In the genomic region with DNA sequence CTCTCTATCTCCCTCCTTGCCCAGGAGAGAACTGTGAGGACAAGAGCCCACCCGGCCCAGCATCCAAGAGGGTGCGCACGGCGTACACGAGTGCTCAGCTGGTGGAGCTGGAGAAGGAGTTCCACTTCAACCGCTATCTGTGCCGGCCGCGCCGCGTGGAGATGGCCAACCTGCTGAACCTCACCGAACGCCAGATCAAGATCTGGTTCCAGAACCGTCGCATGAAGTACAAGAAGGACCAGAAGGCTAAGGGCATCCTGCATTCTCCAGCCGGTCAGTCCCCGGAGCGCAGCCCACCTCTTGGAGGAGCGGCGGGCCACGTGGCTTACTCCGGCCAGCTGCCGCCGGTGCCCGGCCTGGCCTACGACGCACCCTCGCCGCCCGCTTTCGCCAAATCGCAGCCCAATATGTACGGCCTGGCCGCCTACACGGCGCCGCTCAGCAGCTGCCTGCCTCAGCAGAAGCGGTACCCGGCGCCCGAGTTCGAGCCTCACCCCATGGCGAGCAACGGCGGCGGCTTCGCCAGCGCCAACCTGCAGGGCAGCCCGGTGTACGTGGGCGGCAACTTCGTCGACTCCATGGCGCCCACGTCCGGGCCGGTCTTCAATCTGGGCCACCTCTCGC, we compare ENCODE assay signal across 13 mouse cellular contexts. TPM values are rescaled to one million over a fixed set of nuclear protein-coding genes. Genes with fewer than 3 reads are reported as not detected.
DNase-seq lines count a peak whose midpoint lies in the region; ATAC-seq and TF ChIP-seq lines count a peak whose summit lies in the region.
"Had no signal": no experiment of that assay in that cellular context is flagged by ENCODE, and none has a peak within 500 bp of the region (broad histone marks: within the 10 kb centered on the region; RNA-seq: fewer than 3 reads in every experiment).

No protein-coding gene starts in this region.

- WGBS in forebrain, embryonic 15.5 days, result 1% methylated on average over 58 of the region's 58 CpGs
- WGBS in forebrain, embryonic 13.5 days, result under 1% methylated on average over 58 of the region's 58 CpGs
- under 1% methylated on average over 58 of the region's 58 CpGs for WGBS in midbrain, embryonic 10.5 days
- WGBS in midbrain, embryonic 15.5 days, result 1% methylated on average over 58 of the region's 58 CpGs
- 15% methylated on average over 58 of the region's 58 CpGs for WGBS in intestine, embryonic 16.5 days
- WGBS in stomach, embryonic 16.5 days, result 3% methylated on average over 58 of the region's 58 CpGs

- no peaks in the 10 kb centered on the region for H3K9me3 ChIP-seq in forebrain, embryonic 15.5 days
- no peaks in the 10 kb centered on the region for H3K9me3 ChIP-seq in forebrain, embryonic 13.5 days (replicated peaks)
- H3K9me3 ChIP-seq in midbrain, embryonic 10.5 days (replicated peaks), result no peaks in the 10 kb centered on the region
- no peaks in the 10 kb centered on the region for H3K9me3 ChIP-seq in midbrain, embryonic 15.5 days
- no peaks in the 10 kb centered on the region for H3K9me3 ChIP-seq in intestine, embryonic 16.5 days (ENCODE audit: control insufficient read depth, low read length)
- no peaks in the 10 kb centered on the region for H3K9me3 ChIP-seq in stomach, embryonic 16.5 days (replicated peaks; ENCODE audit: control insufficient read depth, low read length)
- H3K9me3 ChIP-seq: liver, embryonic 13.5 days had no signal

- ATAC-seq in forebrain, embryonic 15.5 days (replicated peaks), result no peak
- ATAC-seq in forebrain, embryonic 13.5 days, result no peak
- no peak for ATAC-seq in midbrain, embryonic 15.5 days (replicated peaks)
- ATAC-seq in intestine, embryonic 16.5 days, result no peak
- no peak for ATAC-seq in stomach, embryonic 16.5 days (ENCODE audit: insufficient read depth, low FRiP score)

- H3K9ac ChIP-seq in forebrain, embryonic 15.5 days (replicated peaks), result no peak overlapping the region
- no peak overlapping the region for H3K9ac ChIP-seq in forebrain, embryonic 13.5 days
- no peak overlapping the region for H3K9ac ChIP-seq in midbrain, embryonic 15.5 days
- H3K9ac ChIP-seq in intestine, embryonic 16.5 days (ENCODE audit: low read depth, low read length), result peak overlapping the region; percentile 31
- H3K9ac ChIP-seq in stomach, embryonic 16.5 days (ENCODE audit: low read length), result peak overlapping the region; percentile 36; the same call in 1 of the 2 replicates
- H3K9ac ChIP-seq: liver, embryonic 13.5 days had no signal

- H3K4me2 ChIP-seq in forebrain, embryonic 15.5 days (replicated peaks), result no peak overlapping the region
- no peak overlapping the region for H3K4me2 ChIP-seq in forebrain, embryonic 13.5 days
- H3K4me2 ChIP-seq in midbrain, embryonic 15.5 days, result no peak overlapping the region
- 0 out of 2 replicates have a peak overlapping the region, but pooled peaks have one; percentile 2 for H3K4me2 ChIP-seq in intestine, embryonic 16.5 days (ENCODE audit: low read depth, low read length)
- H3K4me2 ChIP-seq in stomach, embryonic 16.5 days (ENCODE audit: low read depth, low read length), result peak overlapping the region; percentile 21
- H3K4me2 ChIP-seq: liver, embryonic 13.5 days had no signal

- no peak for TF ChIP-seq CTCF in layer of hippocampus, adult 2 months (conservative IDR thresholded peaks at IDR 0.05)

- peaks cover 98% of the 10 kb centered on the region for H3K27me3 ChIP-seq in forebrain, embryonic 15.5 days
- peaks cover 100% of the 10 kb centered on the region for H3K27me3 ChIP-seq in forebrain, embryonic 13.5 days
- peaks cover 100% of the 10 kb centered on the region for H3K27me3 ChIP-seq in midbrain, embryonic 10.5 days (ENCODE audit: low read depth, poor library complexity, severe bottlenecking)
- peaks cover 94% of the 10 kb centered on the region for H3K27me3 ChIP-seq in midbrain, embryonic 15.5 days (replicated peaks)
- peaks cover 73% of the 10 kb centered on the region for H3K27me3 ChIP-seq in intestine, embryonic 16.5 days (replicated peaks; ENCODE audit: control insufficient read depth, insufficient read depth, low read length)
- peaks cover 90% of the 10 kb centered on the region for H3K27me3 ChIP-seq in stomach, embryonic 16.5 days (ENCODE audit: control insufficient read depth, insufficient read depth, low read length)

- H3K4me3 ChIP-seq in forebrain, embryonic 15.5 days, result 0 out of 2 replicates have a peak overlapping the region, but pooled peaks have one; percentile 4
- H3K4me3 ChIP-seq in forebrain, embryonic 13.5 days, result no peak overlapping the region
- H3K4me3 ChIP-seq in midbrain, embryonic 10.5 days, result peak overlapping the region; percentile 16; the same call in 1 of the 2 replicates
- H3K4me3 ChIP-seq in midbrain, embryonic 15.5 days, result no peak overlapping the region
- peak overlapping the region; percentile 26 for H3K4me3 ChIP-seq in intestine, embryonic 16.5 days (ENCODE audit: low read length)
- peak overlapping the region; percentile 9; the same call in 1 of the 2 replicates for H3K4me3 ChIP-seq in stomach, embryonic 16.5 days (replicated peaks; ENCODE audit: low read length)
- no peak overlapping the region for H3K4me3 ChIP-seq in layer of hippocampus, adult 2 months
- H3K4me3 ChIP-seq: liver, embryonic 13.5 days had no signal

- H3K36me3 ChIP-seq in forebrain, embryonic 15.5 days, result no peaks in the 10 kb centered on the region
- H3K36me3 ChIP-seq in forebrain, embryonic 13.5 days (ENCODE audit: poor library complexity, severe bottlenecking), result no peaks in the 10 kb centered on the region
- no peaks in the 10 kb centered on the region for H3K36me3 ChIP-seq in midbrain, embryonic 10.5 days
- no peaks in the 10 kb centered on the region for H3K36me3 ChIP-seq in midbrain, embryonic 15.5 days (replicated peaks)
- no peaks in the 10 kb centered on the region for H3K36me3 ChIP-seq in intestine, embryonic 16.5 days (ENCODE audit: control insufficient read depth, insufficient read depth, low read length)
- no peaks in the 10 kb centered on the region for H3K36me3 ChIP-seq in stomach, embryonic 16.5 days (ENCODE audit: control insufficient read depth, insufficient read depth, low read length)
- H3K36me3 ChIP-seq: liver, embryonic 13.5 days had no signal

- H3K4me1 ChIP-seq in forebrain, embryonic 15.5 days, result peaks cover 9% of the 10 kb centered on the region
- peaks cover 11% of the 10 kb centered on the region for H3K4me1 ChIP-seq in forebrain, embryonic 13.5 days
- peaks cover 21% of the 10 kb centered on the region for H3K4me1 ChIP-seq in midbrain, embryonic 10.5 days
- H3K4me1 ChIP-seq in midbrain, embryonic 15.5 days, result peaks cover 9% of the 10 kb centered on the region
- H3K4me1 ChIP-seq in intestine, embryonic 16.5 days (ENCODE audit: control insufficient read depth, insufficient read depth, low read length), result peaks cover 13% of the 10 kb centered on the region
- 0 out of 2 replicates have a peak, but pooled peaks cover 3% of the 10 kb centered on the region for H3K4me1 ChIP-seq in stomach, embryonic 16.5 days (ENCODE audit: control insufficient read depth, insufficient read depth, low read length)
- H3K4me1 ChIP-seq: liver, embryonic 13.5 days had no signal

- no peak overlapping the region for H3K27ac ChIP-seq in forebrain, embryonic 15.5 days (replicated peaks)
- no peak overlapping the region for H3K27ac ChIP-seq in forebrain, embryonic 13.5 days
- H3K27ac ChIP-seq in midbrain, embryonic 10.5 days (replicated peaks), result no peak overlapping the region
- H3K27ac ChIP-seq in midbrain, embryonic 15.5 days, result no peak overlapping the region
- no peak overlapping the region for H3K27ac ChIP-seq in intestine, embryonic 16.5 days (ENCODE audit: low read length)
- no peak overlapping the region for H3K27ac ChIP-seq in stomach, embryonic 16.5 days (ENCODE audit: low read length)
- no peak overlapping the region for H3K27ac ChIP-seq in layer of hippocampus, adult 2 months
- H3K27ac ChIP-seq: liver, embryonic 13.5 days had no signal

- peak; percentile 55 for DNase-seq in midbrain, embryonic 10.5 days (ENCODE audit: low spot score)
- DNase-seq in cerebellum, postnatal 36 days, result no peak
- DNase-seq in layer of hippocampus, adult 2 months (ENCODE audit: low spot score in 2 of 2), result no peak
- DNase-seq: B cell, adult 2 months; liver, embryonic 13.5 days had no signal

RNA-seq across cellular contexts. Expression of a gene that starts 16.4 kb away (rescaled TPM):
- not detected in 2 replicates for polyA plus RNA-seq in forebrain, embryonic 15.5 days (2015; fragmentation: Nextera tagmentation; extraction: Ambion mirVana)
- not detected in 2 replicates for polyA plus RNA-seq in forebrain, embryonic 13.5 days (2015; fragmentation: Nextera tagmentation; extraction: Ambion mirVana)
- polyA plus RNA-seq in midbrain, embryonic 10.5 days (2016; fragmentation: Nextera tagmentation; extraction: Ambion mirVana), result not detected in 2 replicates
- polyA plus RNA-seq in midbrain, embryonic 15.5 days (2015; fragmentation: Nextera tagmentation; extraction: Ambion mirVana), result not detected in 2 replicates
- 0.10 and 0.11 TPM in 2 replicates for polyA plus RNA-seq in intestine, embryonic 16.5 days (2015; fragmentation: Nextera tagmentation; extraction: Ambion mirVana)
- not detected in 2 replicates for polyA plus RNA-seq in stomach, embryonic 16.5 days (2015; fragmentation: Nextera tagmentation; extraction: Ambion mirVana)
- total RNA-seq in layer of hippocampus, adult 2 months (2021), result under 1 TPM in 1 of 2 experiments, not detected in 1; 0.26 TPM
- total RNA-seq: adrenal gland, adult 18-20 months; neutrophil, adult 5-6 weeks had no signal
- polyA plus RNA-seq: liver, embryonic 13.5 days had no signal

RNA-seq across cellular contexts. Expression of a gene that starts 19.9 kb away (rescaled TPM):
- polyA plus RNA-seq in forebrain, embryonic 15.5 days (2015; fragmentation: Nextera tagmentation; extraction: Ambion mirVana), result not detected in 2 replicates
- not detected in 2 replicates for polyA plus RNA-seq in forebrain, embryonic 13.5 days (2015; fragmentation: Nextera tagmentation; extraction: Ambion mirVana)
- not detected in 2 replicates for polyA plus RNA-seq in midbrain, embryonic 10.5 days (2016; fragmentation: Nextera tagmentation; extraction: Ambion mirVana)
- polyA plus RNA-seq in midbrain, embryonic 15.5 days (2015; fragmentation: Nextera tagmentation; extraction: Ambion mirVana), result not detected in 2 replicates
- polyA plus RNA-seq in intestine, embryonic 16.5 days (2015; fragmentation: Nextera tagmentation; extraction: Ambion mirVana), result 0.24 TPM in 1 of 2 replicates, not detected in the other
- 0.10 and 0.13 TPM in 2 replicates for polyA plus RNA-seq in stomach, embryonic 16.5 days (2015; fragmentation: Nextera tagmentation; extraction: Ambion mirVana)
- not detected for total RNA-seq in layer of hippocampus, adult 2 months (2021)
- total RNA-seq: neutrophil, adult 5-6 weeks had no signal
- polyA plus RNA-seq: cortical plate, adult 2 months; liver, embryonic 13.5 days had no signal

RNA-seq across cellular contexts. Expression of a gene that starts 34.7 kb away (rescaled TPM):
- not detected in 2 replicates for polyA plus RNA-seq in forebrain, embryonic 15.5 days (2015; fragmentation: Nextera tagmentation; extraction: Ambion mirVana)
- polyA plus RNA-seq in forebrain, embryonic 13.5 days (2015; fragmentation: Nextera tagmentation; extraction: Ambion mirVana), result not detected in 2 replicates
- not detected in 2 replicates for polyA plus RNA-seq in midbrain, embryonic 10.5 days (2016; fragmentation: Nextera tagmentation; extraction: Ambion mirVana)
- not detected in 2 replicates for polyA plus RNA-seq in midbrain, embryonic 15.5 days (2015; fragmentation: Nextera tagmentation; extraction: Ambion mirVana)
- polyA plus RNA-seq in intestine, embryonic 16.5 days (2015; fragmentation: Nextera tagmentation; extraction: Ambion mirVana), result 0.91 and 0.95 TPM in 2 replicates
- 0.29 and 0.39 TPM in 2 replicates for polyA plus RNA-seq in stomach, embryonic 16.5 days (2015; fragmentation: Nextera tagmentation; extraction: Ambion mirVana)
- total RNA-seq in layer of hippocampus, adult 2 months (2021), result not detected
- total RNA-seq: neutrophil, adult 5-6 weeks had no signal
- polyA plus RNA-seq: cortical plate, adult 2 months; liver, embryonic 13.5 days had no signal

RNA-seq across cellular contexts. Expression of a gene that starts 34.7 kb away (rescaled TPM):
- not detected in 2 replicates for polyA plus RNA-seq in forebrain, embryonic 15.5 days (2015; fragmentation: Nextera tagmentation; extraction: Ambion mirVana)
- not detected in 2 replicates for polyA plus RNA-seq in forebrain, embryonic 13.5 days (2015; fragmentation: Nextera tagmentation; extraction: Ambion mirVana)
- polyA plus RNA-seq in midbrain, embryonic 10.5 days (2016; fragmentation: Nextera tagmentation; extraction: Ambion mirVana), result 0.06 TPM in 1 of 2 replicates, not detected in the other
- polyA plus RNA-seq in midbrain, embryonic 15.5 days (2015; fragmentation: Nextera tagmentation; extraction: Ambion mirVana), result 0.09 and 0.21 TPM in 2 replicates
- polyA plus RNA-seq in intestine, embryonic 16.5 days (2015; fragmentation: Nextera tagmentation; extraction: Ambion mirVana), result 13.4 and 15.1 TPM in 2 replicates
- polyA plus RNA-seq in stomach, embryonic 16.5 days (2015; fragmentation: Nextera tagmentation; extraction: Ambion mirVana), result 7.4 and 9.2 TPM in 2 replicates
- total RNA-seq in layer of hippocampus, adult 2 months (2021), result not detected
- total RNA-seq: neutrophil, adult 5-6 weeks had no signal
- polyA plus RNA-seq: cortical plate, adult 2 months had no signal

RNA-seq across cellular contexts. Expression of a gene that starts 42.0 kb away (rescaled TPM):
- polyA plus RNA-seq in forebrain, embryonic 15.5 days (2015; fragmentation: Nextera tagmentation; extraction: Ambion mirVana), result 0.10 TPM in 1 of 2 replicates, not detected in the other
- not detected in 2 replicates for polyA plus RNA-seq in forebrain, embryonic 13.5 days (2015; fragmentation: Nextera tagmentation; extraction: Ambion mirVana)
- not detected in 2 replicates for polyA plus RNA-seq in midbrain, embryonic 10.5 days (2016; fragmentation: Nextera tagmentation; extraction: Ambion mirVana)
- 0.08 and 0.10 TPM in 2 replicates for polyA plus RNA-seq in midbrain, embryonic 15.5 days (2015; fragmentation: Nextera tagmentation; extraction: Ambion mirVana)
- polyA plus RNA-seq in intestine, embryonic 16.5 days (2015; fragmentation: Nextera tagmentation; extraction: Ambion mirVana), result 3.1 TPM in 2 replicates
- 1.7 and 2.8 TPM in 2 replicates for polyA plus RNA-seq in stomach, embryonic 16.5 days (2015; fragmentation: Nextera tagmentation; extraction: Ambion mirVana)
- not detected for total RNA-seq in layer of hippocampus, adult 2 months (2021)
- total RNA-seq: neutrophil, adult 5-6 weeks had no signal
- polyA plus RNA-seq: cortical plate, adult 2 months had no signal

Comparison
In these comparisons a context has a peak if more than half of its experiments do, and no peak if none do; other contexts are left out.
1. H3K4me3 ChIP-seq: peak in forebrain, embryonic 15.5 days (single experiment), midbrain, embryonic 10.5 days (single experiment), intestine, embryonic 16.5 days (single experiment) and stomach, embryonic 16.5 days (single experiment); none in forebrain, embryonic 13.5 days (single experiment), midbrain, embryonic 15.5 days (single experiment) and layer of hippocampus, adult 2 months (single experiment).
2. H3K4me2 ChIP-seq: peak in intestine, embryonic 16.5 days (single experiment) and stomach, embryonic 16.5 days (single experiment); none in forebrain, embryonic 15.5 days (single experiment), forebrain, embryonic 13.5 days (single experiment) and midbrain, embryonic 15.5 days (single experiment).
3. H3K9ac ChIP-seq: peak in intestine, embryonic 16.5 days (single experiment) and stomach, embryonic 16.5 days (single experiment); none in forebrain, embryonic 15.5 days (single experiment), forebrain, embryonic 13.5 days (single experiment) and midbrain, embryonic 15.5 days (single experiment).